Mouse (Mus musculus): Measurements from ENCODE around the gene Shc4. TPM values are rescaled to one million over a fixed set of nuclear protein-coding genes. Genes with fewer than 3 reads are reported as not detected.

The Shc4 gene
- polyA plus RNA-seq, 1 experiment from 2014 or later, result 0.64 TPM

DNA sequence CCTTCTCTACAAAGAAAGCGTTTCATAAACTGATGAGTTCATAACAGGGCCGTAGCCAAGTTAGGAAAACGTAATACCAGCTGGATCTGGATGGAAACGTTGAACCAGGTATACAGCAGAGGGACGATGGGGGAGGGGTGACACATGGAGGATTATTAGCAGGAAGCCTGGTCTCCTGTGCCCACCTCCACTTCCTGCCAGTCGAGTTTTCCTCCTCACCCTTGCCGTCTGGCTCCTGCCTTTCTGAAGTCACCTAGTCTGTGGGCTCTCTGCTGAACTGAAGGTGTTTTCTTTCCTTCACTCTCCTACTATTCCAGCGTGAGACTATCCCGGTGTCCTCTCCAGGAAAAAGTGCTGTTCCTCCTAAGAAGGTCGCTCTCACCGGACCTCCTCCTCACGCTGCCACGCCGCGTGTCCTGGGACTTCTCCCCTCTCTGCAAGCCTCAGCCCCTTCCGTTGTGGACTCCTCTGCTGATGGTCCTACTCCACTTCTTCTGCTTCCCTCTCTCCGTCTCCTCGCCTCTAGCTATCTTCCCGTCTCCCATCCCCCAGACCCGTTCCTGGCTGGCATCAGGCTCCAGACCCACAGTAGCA lies 63.3 kb downstream of the Shc4 start:
- H3K4me2 ChIP-seq (ENCODE audit: low read depth, low read length), result peak overlapping the region; percentile 47
- no peaks in the 10 kb centered on the region for H3K27me3 ChIP-seq (ENCODE audit: control insufficient read depth, insufficient read depth, low read depth, low read length)
- H3K4me1 ChIP-seq (ENCODE audit: control insufficient read depth, low read depth, low read length), result peaks cover 43% of the 10 kb centered on the region
- ATAC-seq (ENCODE audit: low read depth), result no peak
- peak overlapping the region; percentile 25 for H3K4me3 ChIP-seq (ENCODE audit: low read depth, low read length)
- H3K27ac ChIP-seq (ENCODE audit: low read length), result no peak overlapping the region
- H3K9ac ChIP-seq (ENCODE audit: low read depth, low read length), result peak overlapping the region; percentile 19; the same call in 1 of the 2 replicates
- H3K36me3 ChIP-seq (ENCODE audit: control insufficient read depth, insufficient read depth), result no peaks in the 10 kb centered on the region
- WGBS (ENCODE audit: insufficient replicate concordance), result 38% methylated on average over 20 of the region's 20 CpGs
- H3K9me3 ChIP-seq (replicated peaks; ENCODE audit: control insufficient read depth, low read length), result no peaks in the 10 kb centered on the region

DNA sequence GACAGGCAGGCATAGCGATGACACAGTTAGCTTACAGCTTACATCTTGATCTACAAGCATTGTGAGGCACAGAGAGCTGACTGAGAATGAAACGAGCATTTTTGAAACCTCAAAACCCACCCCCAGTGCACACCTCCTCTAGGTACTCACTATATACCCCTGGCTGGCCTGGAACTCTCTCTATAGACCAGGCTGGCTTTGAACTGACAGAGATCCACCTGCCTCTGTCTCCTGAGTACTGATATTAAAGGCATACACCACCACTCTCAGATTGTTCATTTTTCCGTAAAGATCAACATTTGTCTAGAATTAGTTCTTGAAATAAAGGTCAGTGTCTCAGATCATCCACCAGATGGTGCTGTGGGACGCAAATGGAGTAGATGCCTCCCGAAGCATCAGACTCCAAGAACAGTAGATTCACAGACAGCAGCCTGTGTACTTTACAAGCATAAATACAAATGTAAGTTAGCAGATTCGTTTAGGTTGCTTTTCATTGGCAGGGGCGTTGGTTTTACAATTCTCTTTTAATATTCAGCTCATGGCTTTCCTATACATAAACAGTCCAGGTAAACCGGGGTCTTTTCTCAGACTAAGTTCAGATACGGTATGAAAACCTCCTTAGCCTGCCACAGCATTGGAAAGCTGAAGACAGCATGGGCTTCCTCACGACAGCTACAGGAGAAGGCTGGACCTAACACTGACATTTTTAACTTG lies 64.0 kb downstream of the Shc4 start:
- no peaks in the 10 kb centered on the region for H3K27me3 ChIP-seq (ENCODE audit: control insufficient read depth, insufficient read depth, low read depth, low read length)
- H3K4me3 ChIP-seq (ENCODE audit: low read depth, low read length), result peak overlapping the region; percentile 25
- peak overlapping the region; percentile 19; the same call in 1 of the 2 replicates for H3K9ac ChIP-seq (ENCODE audit: low read depth, low read length)
- peak; percentile 53 for ATAC-seq (ENCODE audit: low read depth)
- no peaks in the 10 kb centered on the region for H3K36me3 ChIP-seq (ENCODE audit: control insufficient read depth, insufficient read depth)
- no peak overlapping the region for H3K27ac ChIP-seq (ENCODE audit: low read length)
- peaks cover 37% of the 10 kb centered on the region for H3K4me1 ChIP-seq (ENCODE audit: control insufficient read depth, low read depth, low read length)
- WGBS (ENCODE audit: insufficient replicate concordance), result 11% methylated on average over 10 of the region's 10 CpGs
- H3K4me2 ChIP-seq (ENCODE audit: low read depth, low read length), result peak overlapping the region; percentile 47
- H3K9me3 ChIP-seq (replicated peaks; ENCODE audit: control insufficient read depth, low read length), result no peaks in the 10 kb centered on the region

DNA sequence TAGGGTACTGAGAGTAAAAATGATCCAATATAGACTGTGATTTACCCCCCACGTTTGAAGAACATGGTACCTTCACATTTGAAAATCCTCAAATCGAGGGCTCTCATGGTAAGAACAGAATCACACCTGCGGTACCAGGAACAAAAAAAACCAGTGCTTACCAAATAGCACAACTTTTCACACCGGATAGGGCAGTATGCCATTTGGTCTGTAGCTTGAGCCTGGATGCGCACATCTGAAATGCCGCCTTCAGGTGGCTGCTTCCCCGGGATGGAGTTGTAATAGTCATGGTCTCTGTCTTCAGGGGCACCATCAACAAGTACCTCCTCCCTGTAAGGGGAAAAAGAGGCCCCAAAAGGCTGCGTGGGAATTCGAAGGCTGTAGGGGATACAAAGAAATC lies 68.6 kb downstream of the Shc4 start:
- Histone ChIP-seq H3K27ac (ENCODE audit: low read length) (no peak overlapping the region), H3K36me3 (ENCODE audit: control insufficient read depth, insufficient read depth) (no peaks in the 10 kb centered on the region), H3K4me3 (ENCODE audit: low read depth, low read length) (no peak overlapping the region), H3K27me3 (ENCODE audit: control insufficient read depth, insufficient read depth, low read depth, low read length) (no peaks in the 10 kb centered on the region), H3K9me3 (replicated peaks; ENCODE audit: control insufficient read depth, low read length) (no peaks in the 10 kb centered on the region), H3K9ac (ENCODE audit: low read depth, low read length) (no peak overlapping the region), H3K4me1 (ENCODE audit: control insufficient read depth, low read depth, low read length) (peaks cover 3% of the 10 kb centered on the region), H3K4me2 (ENCODE audit: low read depth, low read length) (no peak overlapping the region)
- ATAC-seq (ENCODE audit: low read depth), result no peak
- WGBS (ENCODE audit: insufficient replicate concordance), result 76% methylated on average over 9 of the region's 9 CpGs

DNA sequence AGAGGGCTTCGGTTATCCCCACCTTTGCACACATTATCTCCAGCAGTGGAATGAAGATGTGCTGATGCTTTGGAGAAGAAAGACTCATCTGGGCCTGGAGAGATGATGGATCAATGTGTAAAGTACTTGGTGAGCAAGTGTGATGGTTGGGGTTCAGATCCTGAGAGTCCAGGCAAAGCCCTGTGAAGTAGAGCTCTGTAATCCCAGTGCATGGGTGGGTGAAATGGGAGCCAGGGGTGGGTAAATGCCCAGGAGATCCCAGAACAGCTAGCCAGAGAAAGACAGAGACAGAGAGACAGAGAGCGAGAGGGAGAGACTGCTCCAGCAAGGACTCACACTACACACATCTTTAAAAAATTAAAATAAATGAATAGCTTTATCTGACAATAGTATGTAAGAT lies 70.7 kb downstream of the Shc4 start:
- Histone ChIP-seq H3K27ac (ENCODE audit: low read length) (no peak overlapping the region), H3K4me3 (ENCODE audit: low read depth, low read length) (no peak overlapping the region), H3K36me3 (ENCODE audit: control insufficient read depth, insufficient read depth) (no peaks in the 10 kb centered on the region), H3K4me1 (ENCODE audit: control insufficient read depth, low read depth, low read length) (no peaks in the 10 kb centered on the region), H3K9me3 (replicated peaks; ENCODE audit: control insufficient read depth, low read length) (no peaks in the 10 kb centered on the region), H3K27me3 (ENCODE audit: control insufficient read depth, insufficient read depth, low read depth, low read length) (no peaks in the 10 kb centered on the region), H3K4me2 (ENCODE audit: low read depth, low read length) (no peak overlapping the region), H3K9ac (ENCODE audit: low read depth, low read length) (no peak overlapping the region)
- ATAC-seq (ENCODE audit: low read depth), result no peak
- WGBS (ENCODE audit: insufficient replicate concordance), result 80% methylated on average over 2 of the region's 2 CpGs

DNA sequence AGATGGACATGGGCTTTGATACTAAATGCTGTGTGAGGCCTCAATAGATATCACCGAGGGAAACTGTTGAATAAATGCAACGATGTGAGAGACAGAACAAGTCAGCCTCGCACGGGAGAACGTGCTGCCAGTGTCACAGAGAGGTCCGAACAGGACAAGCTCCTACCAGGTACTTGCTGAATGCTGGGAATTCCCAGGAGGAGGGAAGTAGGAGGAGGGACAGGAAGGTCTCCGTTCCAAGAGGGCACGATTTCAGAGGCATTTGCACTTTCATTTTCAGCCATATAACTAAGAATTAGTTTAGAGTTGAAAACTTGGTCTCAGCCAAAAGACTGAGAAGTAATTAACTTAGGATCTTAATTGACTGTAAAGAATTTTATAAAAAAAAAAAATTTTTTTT lies 72.4 kb downstream of the Shc4 start:
- no peaks in the 10 kb centered on the region for H3K9me3 ChIP-seq (replicated peaks; ENCODE audit: control insufficient read depth, low read length)
- H3K27me3 ChIP-seq (ENCODE audit: control insufficient read depth, insufficient read depth, low read depth, low read length), result no peaks in the 10 kb centered on the region
- H3K4me2 ChIP-seq (ENCODE audit: low read depth, low read length), result no peak overlapping the region
- no peak for ATAC-seq (ENCODE audit: low read depth)
- H3K4me1 ChIP-seq (ENCODE audit: control insufficient read depth, low read depth, low read length), result no peaks in the 10 kb centered on the region
- no peak overlapping the region for H3K4me3 ChIP-seq (ENCODE audit: low read depth, low read length)
- no peak overlapping the region for H3K27ac ChIP-seq (ENCODE audit: low read length)
- no peaks in the 10 kb centered on the region for H3K36me3 ChIP-seq (ENCODE audit: control insufficient read depth, insufficient read depth)
- WGBS (ENCODE audit: insufficient replicate concordance), result 70% methylated on average over 8 of the region's 8 CpGs
- no peak overlapping the region for H3K9ac ChIP-seq (ENCODE audit: low read depth, low read length)

DNA sequence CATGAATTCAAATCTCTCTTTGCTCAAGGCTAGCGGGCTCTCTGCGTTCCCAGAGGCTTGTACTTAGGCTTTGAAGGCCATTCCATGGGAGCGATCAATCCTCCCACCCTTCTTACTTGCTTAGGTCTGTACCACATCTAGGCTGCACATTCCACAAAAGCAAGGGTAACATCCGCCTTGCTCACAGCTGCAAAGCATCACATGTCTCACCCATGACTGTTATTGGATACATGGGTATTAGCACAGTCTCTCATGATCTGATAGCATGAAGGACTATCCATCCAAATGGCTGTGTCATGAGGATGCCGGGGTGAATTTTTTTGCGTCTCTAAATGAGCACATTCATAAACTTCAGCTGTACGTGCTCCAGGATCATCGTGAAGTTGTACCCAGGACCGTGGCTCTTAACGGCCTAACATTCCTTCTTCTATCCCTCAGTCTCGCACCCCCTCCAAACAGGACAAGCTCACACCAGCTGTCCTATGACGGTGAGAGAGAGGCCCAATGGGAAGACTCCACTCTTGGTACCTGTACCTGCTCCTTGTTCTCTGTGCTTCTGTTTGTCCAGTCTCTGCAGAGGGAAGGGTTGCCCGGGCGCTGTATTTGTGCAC lies 73.1 kb downstream of the Shc4 start:
- 75% methylated on average over 14 of the region's 14 CpGs for WGBS (ENCODE audit: insufficient replicate concordance)

DNA sequence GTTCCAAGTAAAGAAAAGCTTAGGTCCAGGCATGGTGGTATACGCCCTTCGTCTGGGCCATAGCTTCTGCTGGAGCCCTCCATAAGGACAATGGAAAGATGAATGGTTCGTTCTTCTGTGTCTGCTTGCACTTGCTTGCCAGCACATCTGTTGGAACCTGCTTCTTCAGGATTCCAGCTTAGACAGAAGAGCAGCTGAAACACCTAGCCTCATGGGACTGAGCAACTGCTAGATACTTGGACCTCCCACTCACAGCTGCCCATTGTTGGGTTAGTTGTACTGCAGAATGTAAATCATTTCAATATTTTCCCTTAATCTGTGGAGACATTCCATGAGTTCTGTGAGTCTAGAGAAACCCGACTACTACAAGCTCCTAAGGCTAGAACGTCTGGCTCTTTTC lies 73.9 kb downstream of the Shc4 start:
- WGBS (ENCODE audit: insufficient replicate concordance), result 67% methylated on average over 5 of the region's 5 CpGs
- Histone ChIP-seq H3K4me3 (ENCODE audit: low read depth, low read length) (no peak overlapping the region), H3K9me3 (replicated peaks; ENCODE audit: control insufficient read depth, low read length) (no peaks in the 10 kb centered on the region), H3K36me3 (ENCODE audit: control insufficient read depth, insufficient read depth) (no peaks in the 10 kb centered on the region), H3K9ac (ENCODE audit: low read depth, low read length) (no peak overlapping the region), H3K27ac (ENCODE audit: low read length) (no peak overlapping the region), H3K27me3 (ENCODE audit: control insufficient read depth, insufficient read depth, low read depth, low read length) (no peaks in the 10 kb centered on the region), H3K4me2 (ENCODE audit: low read depth, low read length) (no peak overlapping the region), H3K4me1 (ENCODE audit: control insufficient read depth, low read depth, low read length) (no peaks in the 10 kb centered on the region)
- ATAC-seq (ENCODE audit: low read depth), result no peak

More for the DNA sequence above, 73.1 kb downstream of the Shc4 start:
- no peaks in the 10 kb centered on the region for H3K27me3 ChIP-seq (ENCODE audit: control insufficient read depth, insufficient read depth, low read depth, low read length)
- no peak overlapping the region for H3K4me3 ChIP-seq (ENCODE audit: low read depth, low read length)
- no peak for ATAC-seq (ENCODE audit: low read depth)
- no peak overlapping the region for H3K27ac ChIP-seq (ENCODE audit: low read length)
- H3K9ac ChIP-seq (ENCODE audit: low read depth, low read length), result no peak overlapping the region
- no peaks in the 10 kb centered on the region for H3K4me1 ChIP-seq (ENCODE audit: control insufficient read depth, low read depth, low read length)
- no peaks in the 10 kb centered on the region for H3K36me3 ChIP-seq (ENCODE audit: control insufficient read depth, insufficient read depth)
- no peaks in the 10 kb centered on the region for H3K9me3 ChIP-seq (replicated peaks; ENCODE audit: control insufficient read depth, low read length)
- H3K4me2 ChIP-seq (ENCODE audit: low read depth, low read length), result no peak overlapping the region

DNA sequence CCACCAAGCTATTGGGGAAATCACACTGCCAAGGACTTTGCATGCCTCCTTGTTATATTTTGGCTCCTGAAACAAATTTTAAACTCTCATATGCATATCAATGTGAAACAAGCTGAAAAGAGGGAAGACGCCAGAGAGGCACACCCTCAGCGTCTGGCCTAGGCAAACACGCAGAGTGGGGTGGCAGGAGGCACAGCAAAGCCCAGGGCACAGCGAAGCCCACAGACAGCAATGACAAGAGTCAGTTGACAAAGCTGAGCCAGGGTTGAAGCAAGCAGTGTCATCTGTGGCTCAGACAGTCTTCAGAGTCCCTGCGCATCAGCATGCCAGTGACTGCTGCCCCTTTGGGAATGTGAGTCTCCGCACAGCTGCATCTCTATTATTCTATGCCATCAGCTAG lies 79.0 kb downstream of the Shc4 start:
- Histone ChIP-seq H3K9me3 (replicated peaks; ENCODE audit: control insufficient read depth, low read length) (no peaks in the 10 kb centered on the region), H3K36me3 (ENCODE audit: control insufficient read depth, insufficient read depth) (no peaks in the 10 kb centered on the region), H3K4me3 (ENCODE audit: low read depth, low read length) (no peak overlapping the region), H3K9ac (ENCODE audit: low read depth, low read length) (no peak overlapping the region), H3K27ac (ENCODE audit: low read length) (no peak overlapping the region), H3K4me2 (ENCODE audit: low read depth, low read length) (no peak overlapping the region), H3K4me1 (ENCODE audit: control insufficient read depth, low read depth, low read length) (no peaks in the 10 kb centered on the region), H3K27me3 (ENCODE audit: control insufficient read depth, insufficient read depth, low read depth, low read length) (no peaks in the 10 kb centered on the region)
- ATAC-seq (ENCODE audit: low read depth), result no peak
- WGBS (ENCODE audit: insufficient replicate concordance), result 72% methylated on average over 6 of the region's 6 CpGs

DNA sequence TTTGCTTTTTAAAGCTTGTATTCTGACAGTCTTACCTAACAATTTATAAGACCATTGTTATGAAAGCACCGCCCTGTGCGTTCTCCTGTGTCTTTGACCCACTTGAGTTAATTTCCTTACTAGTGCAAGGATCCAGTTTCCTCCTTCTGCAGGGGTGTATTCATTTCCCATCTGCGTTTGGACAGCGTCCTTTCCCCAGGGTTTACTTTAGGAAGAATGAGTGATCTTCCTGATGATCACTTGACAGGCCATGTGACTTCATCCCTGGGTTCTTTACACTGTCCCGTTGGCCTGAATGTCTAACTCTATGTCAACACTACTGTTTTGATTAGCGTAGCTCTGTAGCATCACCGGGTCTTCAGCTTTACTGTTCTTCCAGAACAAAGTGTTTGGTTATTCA lies 86.6 kb downstream of the Shc4 start:
- Histone ChIP-seq H3K4me1 (ENCODE audit: control insufficient read depth, low read depth, low read length) (no peaks in the 10 kb centered on the region), H3K27ac (ENCODE audit: low read length) (no peak overlapping the region), H3K36me3 (ENCODE audit: control insufficient read depth, insufficient read depth) (no peaks in the 10 kb centered on the region), H3K4me3 (ENCODE audit: low read depth, low read length) (no peak overlapping the region), H3K4me2 (ENCODE audit: low read depth, low read length) (no peak overlapping the region), H3K9ac (ENCODE audit: low read depth, low read length) (no peak overlapping the region), H3K27me3 (ENCODE audit: control insufficient read depth, insufficient read depth, low read depth, low read length) (no peaks in the 10 kb centered on the region), H3K9me3 (replicated peaks; ENCODE audit: control insufficient read depth, low read length) (no peaks in the 10 kb centered on the region)
- 67% methylated on average over 7 of the region's 7 CpGs for WGBS (ENCODE audit: insufficient replicate concordance)
- ATAC-seq (ENCODE audit: low read depth), result no peak
